Mouse (Mus musculus) liver, embryonic 14.5 days (tissue): ENCODE data around the gene 1810046K07Rik. TPM values are rescaled to one million over a fixed set of nuclear protein-coding genes. Genes with fewer than 3 reads are reported as not detected.

ENCODE experiments used
- ATAC-seq: fragments of 200-750 bp; cut with Nextera tagmentation; 2 replicates; pipeline ENCODE4 v1.8.0; 2017; ENCODE audit warnings: moderate number of reproducible peaks, mild to moderate bottlenecking, moderate library complexity; ENCODE audit not compliant: insufficient read depth
- DNase-seq, 3 experiments: peaks; one replicate each; pipeline ENCODE4 v3.0.0-alpha.2; 2012 to 2013; ENCODE audit warnings: low read depth in 3 of 3, low spot score in 3 of 3
- H3K27ac ChIP-seq: fragments of 300-500 bp; sonication (generic); 2 replicates; pipeline ENCODE4 v1.5.1; 2014; ENCODE audit warnings: moderate library complexity, mild to moderate bottlenecking, control low read depth, inconsistent platforms
- H3K27me3 ChIP-seq: fragments of 300-500 bp; sonication (generic); 2 replicates; pipeline ENCODE4 v1.6.1; 2014; ENCODE audit warnings: mild to moderate bottlenecking, low read length, moderate library complexity; ENCODE audit not compliant: control insufficient read depth, insufficient read depth
- H3K36me3 ChIP-seq: fragments of 300-500 bp; sonication (generic); replicated peaks from 2 replicates; pipeline ENCODE4 v1.6.1; 2014; ENCODE audit warnings: low read depth; ENCODE audit not compliant: control insufficient read depth, insufficient read depth
- H3K4me1 ChIP-seq, 2 experiments: fragments of 200-500 bp in 1 of 2; fragments of 300-500 bp in 1 of 2; sonication (generic) in 1 of 2; replicated peaks; 2 replicates each; pipeline ENCODE4 v1.6.1; 2012 to 2014; ENCODE audit warnings: antibody characterized with exemption in 1 of 2, inconsistent platforms in 1 of 2, low read length in 1 of 2; ENCODE audit not compliant: control insufficient read depth in 2 of 2, insufficient read depth in 2 of 2
- H3K4me2 ChIP-seq: fragments of 300-500 bp; sonication (generic); 2 replicates; pipeline ENCODE4 v1.6.1; 2014; ENCODE audit warnings: low read depth, mild to moderate bottlenecking, control low read depth, moderate library complexity
- H3K4me3 ChIP-seq, 2 experiments: fragments of 200-500 bp in 1 of 2; fragments of 300-500 bp in 1 of 2; sonication (generic) in 1 of 2; 2 replicates each; pipeline ENCODE4 v1.5.1; 2012 to 2014; ENCODE audit warnings: low read depth in 2 of 2, low read length in 2 of 2, mild to moderate bottlenecking in 2 of 2, control low read depth in 1 of 2, inconsistent platforms in 1 of 2, moderate library complexity in 1 of 2; ENCODE audit not compliant: insufficient read depth in 1 of 2
- H3K9ac ChIP-seq: fragments of 300-500 bp; sonication (generic); replicated peaks from 2 replicates; pipeline ENCODE4 v1.6.1; 2014; ENCODE audit warnings: mild to moderate bottlenecking, control low read depth, moderate library complexity
- H3K9me3 ChIP-seq: fragments of 300-500 bp; sonication (generic); 2 replicates; pipeline ENCODE4 v1.6.1; 2016; ENCODE audit warnings: low read length, mixed read lengths; ENCODE audit not compliant: control insufficient read depth
- CTCF ChIP-seq: IDR thresholded peaks from 2 replicates; pipeline ENCODE4 v1.5.1; 2016; ENCODE audit warnings: antibody characterized with exemption, low read depth, control low read depth
- EP300 ChIP-seq: IDR thresholded peaks from 2 replicates; pipeline ENCODE4 v1.6.1; 2016; ENCODE audit warnings: antibody characterized with exemption, low read depth
- whole genome bisulfite sequencing: fragments of 180-500 bp; shearing (Covaris S2); extraction: QIAGEN DNeasy Blood & Tissue Kit; methylation state at CpG from one replicate; pipeline ENCODE4 v1.1.7; 2014; ENCODE audit not compliant: insufficient replicate concordance; 5-methylcytosine and 5-hydroxymethylcytosine counted together
- polyA plus RNA-seq, 2 experiments: library from polyadenylated mRNA; depleted of rRNA in 1 of 2; stranded (reverse) in 1 of 2; unstranded in 1 of 2; fragments of >200 nt; fragmentation: Nextera tagmentation in 1 of 2; extraction: Ambion mirVana in 1 of 2; gene quantifications; 2 replicates each; pipeline versions ENCODE4 v1.2.1 to v1.2.3; 2012 to 2014

1810046K07Rik gene
- polyA plus RNA-seq, 2 experiments: 0.07 to 0.08 TPM

- no peak overlapping the region for H3K9ac ChIP-seq
- TF ChIP-seq EP300: no peak
- no peak for TF ChIP-seq CTCF
- no peak overlapping the region for H3K27ac ChIP-seq
- H3K27me3 ChIP-seq: no peaks in the 10 kb centered on the region
- no peaks in the 10 kb centered on the region for H3K4me1 ChIP-seq
- no peak overlapping the region for H3K4me3 ChIP-seq
- H3K9me3 ChIP-seq: no peaks in the 10 kb centered on the region
- ATAC-seq (no peak), DNase-seq (no peak)
- H3K36me3 ChIP-seq: no peaks in the 10 kb centered on the region
- WGBS: 64% methylated on average over 5 of the region's 5 CpGs
- no peak overlapping the region for H3K4me2 ChIP-seq
Measured at GRCm38 (mm10) chr9:51327555-51327903, 1.2 kb downstream of the 1810046K07Rik start.

GRCm38 (mm10) chr9:51326619-51327554, 1.8 kb downstream of the 1810046K07Rik start:
- H3K4me3 ChIP-seq: no peak overlapping the region
- no peaks in the 10 kb centered on the region for H3K27me3 ChIP-seq
- H3K4me1 ChIP-seq: no peaks in the 10 kb centered on the region
- ATAC-seq: no peak
- WGBS: 71% methylated on average over 11 of the region's 11 CpGs
- H3K4me2 ChIP-seq: no peak overlapping the region
- no peak for TF ChIP-seq EP300
- no peak for TF ChIP-seq CTCF
- no peak for DNase-seq
- H3K9ac ChIP-seq: no peak overlapping the region
- no peaks in the 10 kb centered on the region for H3K36me3 ChIP-seq
- H3K27ac ChIP-seq: no peak overlapping the region
- H3K9me3 ChIP-seq: no peaks in the 10 kb centered on the region

GRCm38 (mm10) chr9:51324406-51325065, 4.2 kb downstream of the 1810046K07Rik start:
- no peak for TF ChIP-seq EP300
- TF ChIP-seq CTCF: no peak
- WGBS: 39% methylated on average over 7 of the region's 7 CpGs
- H3K27me3 ChIP-seq: no peaks in the 10 kb centered on the region
- H3K4me3 ChIP-seq: no peak overlapping the region
- DNase-seq: no peak
- H3K9ac ChIP-seq: no peak overlapping the region
- H3K4me2 ChIP-seq: no peak overlapping the region
- H3K36me3 ChIP-seq: no peaks in the 10 kb centered on the region
- H3K4me1 ChIP-seq: no peaks in the 10 kb centered on the region
- H3K9me3 ChIP-seq: no peaks in the 10 kb centered on the region
- ATAC-seq: no peak
- H3K27ac ChIP-seq: no peak overlapping the region

GRCm38 (mm10) chr9:51320096-51320495, 8.6 kb downstream of the 1810046K07Rik start:
- 40% methylated on average over 1 of the region's 1 CpGs for WGBS
- Histone ChIP-seq H3K27me3 (no peaks in the 10 kb centered on the region), H3K27ac (no peak overlapping the region), H3K9ac (no peak overlapping the region), H3K4me1 (peaks cover 6 to 16% of the 10 kb centered on the region in 2 experiments), H3K4me3 (no peak overlapping the region), H3K9me3 (no peaks in the 10 kb centered on the region), H3K4me2 (no peak overlapping the region), H3K36me3 (no peaks in the 10 kb centered on the region)
- TF ChIP-seq EP300 (no peak), CTCF (no peak)
- DNase-seq (no peak), ATAC-seq (no peak)

- 60% methylated on average over 4 of the region's 4 CpGs for WGBS
- no peaks in the 10 kb centered on the region for H3K9me3 ChIP-seq
- DNase-seq: no peak
Measured at GRCm38 (mm10) chr9:51318246-51318645, 10.5 kb downstream of the 1810046K07Rik start.

More at GRCm38 (mm10) chr9:51318246-51318645, 10.5 kb downstream of the 1810046K07Rik start:
- Histone ChIP-seq H3K4me1 (peaks cover 6 to 20% of the 10 kb centered on the region in 2 experiments), H3K36me3 (no peaks in the 10 kb centered on the region), H3K4me3 (no peak overlapping the region), H3K27me3 (no peaks in the 10 kb centered on the region), H3K4me2 (no peak overlapping the region), H3K27ac (no peak overlapping the region), H3K9ac (no peak overlapping the region)
- no peak for ATAC-seq
- TF ChIP-seq CTCF: no peak
- no peak for TF ChIP-seq EP300
